25 mouse cellular contexts compared by ENCODE assay signal in genomic region chr1:3903432-3903831, GRCm38 (mm10).
A peak's percentile ranks its signal among the peaks of the same experiment; 100 is the strongest.
DNase-seq lines count a peak whose midpoint lies in the region; ATAC-seq and TF ChIP-seq lines count a peak whose summit lies in the region.
"Had no signal": no experiment of that assay in that cellular context is flagged by ENCODE, and none has a peak within 500 bp of the region (broad histone marks: within the 10 kb centered on the region; RNA-seq: fewer than 3 reads in every experiment).

No protein-coding gene starts in this region.

- whole genome bisulfite sequencing in lung, postnatal 0 days, result 27% methylated on average over 1 of the region's 1 CpGs
- 26% methylated on average over 1 of the region's 1 CpGs for WGBS in stomach, postnatal 0 days

- no peak overlapping the region for H3K9ac ChIP-seq in lung, postnatal 0 days (replicated peaks; ENCODE audit: low read depth)
- no peak overlapping the region for H3K9ac ChIP-seq in stomach, postnatal 0 days (ENCODE audit: low read length)
- H3K9ac ChIP-seq: embryonic facial prominence, embryonic 12.5 days; forebrain, embryonic 15.5 days; heart, embryonic 13.5 days; hindbrain, embryonic 13.5 days had no signal

- H3K9me3 ChIP-seq in lung, postnatal 0 days (ENCODE audit: low read length), result no peaks in the 10 kb centered on the region
- H3K9me3 ChIP-seq in stomach, postnatal 0 days (ENCODE audit: control insufficient read depth, low read length), result no peaks in the 10 kb centered on the region
- H3K9me3 ChIP-seq: embryonic facial prominence, embryonic 12.5 days; forebrain, embryonic 15.5 days; G1E; heart, embryonic 13.5 days; hindbrain, embryonic 13.5 days had no signal

- no peak overlapping the region for H3K27ac ChIP-seq in lung, postnatal 0 days (ENCODE audit: low read length)
- no peak overlapping the region for H3K27ac ChIP-seq in stomach, postnatal 0 days (replicated peaks)
- H3K27ac ChIP-seq: embryonic facial prominence, embryonic 12.5 days; forebrain, embryonic 15.5 days; gastrocnemius, adult 2 months; heart, embryonic 13.5 days; hindbrain, embryonic 13.5 days; hindbrain, postnatal 0 days had no signal

- no peak overlapping the region for H3K4me3 ChIP-seq in lung, postnatal 0 days (ENCODE audit: low read depth, low read length)
- no peak overlapping the region for H3K4me3 ChIP-seq in stomach, postnatal 0 days (ENCODE audit: low read depth, low read length)
- H3K4me3 ChIP-seq: embryonic facial prominence, embryonic 12.5 days; forebrain, embryonic 15.5 days; gastrocnemius, adult 2 months; heart, embryonic 13.5 days; hindbrain, embryonic 13.5 days had no signal

- DNase-seq in frontal cortex, postnatal 25 days (ENCODE audit: low spot score in 2 of 2), result no peak
- peak; percentile 9 for DNase-seq in lung, postnatal 0 days (ENCODE audit: low spot score)
- DNase-seq in lung, postnatal 4 days, result no peak
- peak; percentile 12 for DNase-seq in NIH3T3 (ENCODE audit: low read depth)
- peak; percentile 21 for DNase-seq in skeletal muscle tissue, adult 2 months (ENCODE audit: low read depth, low spot score)
- no peak for DNase-seq in stomach, postnatal 0 days (ENCODE audit: low spot score)
- DNase-seq: adrenal gland, postnatal 14 days; B cell, adult 2 months; cerebellum, adult 2 months; cerebellum, postnatal 14 days; embryo, embryonic 11 days; gastrocnemius, adult 2 months; gastrocnemius, postnatal 25 days; heart, postnatal 4 days; kidney, adult 11 months had no signal

- H3K4me2 ChIP-seq in lung, postnatal 0 days (replicated peaks; ENCODE audit: low read depth, low read length), result no peak overlapping the region
- no peak overlapping the region for H3K4me2 ChIP-seq in stomach, postnatal 0 days (replicated peaks; ENCODE audit: low read depth)
- H3K4me2 ChIP-seq: embryonic facial prominence, embryonic 12.5 days; forebrain, embryonic 15.5 days; heart, embryonic 13.5 days; hindbrain, embryonic 13.5 days had no signal

- H3K36me3 ChIP-seq in lung, postnatal 0 days (ENCODE audit: insufficient read depth, low read length), result no peaks in the 10 kb centered on the region
- no peaks in the 10 kb centered on the region for H3K36me3 ChIP-seq in stomach, postnatal 0 days (ENCODE audit: control insufficient read depth, insufficient read depth, low read length)
- H3K36me3 ChIP-seq: embryonic facial prominence, embryonic 12.5 days; forebrain, embryonic 15.5 days; G1E; heart, embryonic 13.5 days; hindbrain, embryonic 13.5 days had no signal

- TF ChIP-seq CTCF in lung, postnatal 0 days (IDR thresholded peaks at IDR 0.05), result no peak
- TF ChIP-seq CTCF in stomach, postnatal 0 days (IDR thresholded peaks at IDR 0.05; ENCODE audit: low read depth), result no peak

- H3K4me1 ChIP-seq in lung, postnatal 0 days (ENCODE audit: insufficient read depth, low read depth, low read length), result no peaks in the 10 kb centered on the region
- no peaks in the 10 kb centered on the region for H3K4me1 ChIP-seq in stomach, postnatal 0 days (replicated peaks; ENCODE audit: control insufficient read depth, insufficient read depth)
- H3K4me1 ChIP-seq: embryonic facial prominence, embryonic 12.5 days; forebrain, embryonic 15.5 days; hindbrain, embryonic 13.5 days had no signal

- ATAC-seq in frontal cortex, adult (ENCODE audit: low TSS enrichment), result peak; percentile 44
- no peak for ATAC-seq in lung, postnatal 0 days
- no peak for ATAC-seq in stomach, postnatal 0 days (ENCODE audit: low FRiP score, low TSS enrichment)
- ATAC-seq: activated CD4-positive, CD25-positive, alpha-beta regulatory T cell, adult 4 months; CD4-positive, CD25-positive, alpha-beta regulatory T cell, adult 4 months; forebrain, embryonic 15.5 days; hindbrain, postnatal 0 days; Patski had no signal

- H3K27me3 ChIP-seq in lung, postnatal 0 days (replicated peaks; ENCODE audit: insufficient read depth, low read length), result no peaks in the 10 kb centered on the region
- H3K27me3 ChIP-seq in stomach, postnatal 0 days (ENCODE audit: control insufficient read depth, insufficient read depth, low read length), result no peaks in the 10 kb centered on the region
- H3K27me3 ChIP-seq: embryonic facial prominence, embryonic 12.5 days; forebrain, embryonic 15.5 days; heart, embryonic 13.5 days; hindbrain, embryonic 13.5 days; Patski had no signal

- no peak for TF ChIP-seq EP300 in lung, postnatal 0 days (IDR thresholded peaks at IDR 0.05)
- TF ChIP-seq EP300 in stomach, postnatal 0 days (optimal IDR thresholded peaks at IDR 0.05), result no peak

Comparison
In these comparisons a context has a peak if more than half of its experiments do, and no peak if none do; other contexts are left out.
1. DNase-seq: peak in lung, postnatal 0 days (single experiment), NIH3T3 (single experiment) and skeletal muscle tissue, adult 2 months (single experiment); none in frontal cortex, postnatal 25 days (0 of 2), lung, postnatal 4 days (0 of 2) and stomach, postnatal 0 days (single experiment).